Mouse (Mus musculus): ENCODE measurements around the gene Spag9. TPM values are rescaled to one million over a fixed set of nuclear protein-coding genes. Genes with fewer than 3 reads are reported as not detected.

Gene Spag9
- total and polyA plus RNA-seq, 2 experiments from 2014 or later = 89.1 to 110 TPM

DNA sequence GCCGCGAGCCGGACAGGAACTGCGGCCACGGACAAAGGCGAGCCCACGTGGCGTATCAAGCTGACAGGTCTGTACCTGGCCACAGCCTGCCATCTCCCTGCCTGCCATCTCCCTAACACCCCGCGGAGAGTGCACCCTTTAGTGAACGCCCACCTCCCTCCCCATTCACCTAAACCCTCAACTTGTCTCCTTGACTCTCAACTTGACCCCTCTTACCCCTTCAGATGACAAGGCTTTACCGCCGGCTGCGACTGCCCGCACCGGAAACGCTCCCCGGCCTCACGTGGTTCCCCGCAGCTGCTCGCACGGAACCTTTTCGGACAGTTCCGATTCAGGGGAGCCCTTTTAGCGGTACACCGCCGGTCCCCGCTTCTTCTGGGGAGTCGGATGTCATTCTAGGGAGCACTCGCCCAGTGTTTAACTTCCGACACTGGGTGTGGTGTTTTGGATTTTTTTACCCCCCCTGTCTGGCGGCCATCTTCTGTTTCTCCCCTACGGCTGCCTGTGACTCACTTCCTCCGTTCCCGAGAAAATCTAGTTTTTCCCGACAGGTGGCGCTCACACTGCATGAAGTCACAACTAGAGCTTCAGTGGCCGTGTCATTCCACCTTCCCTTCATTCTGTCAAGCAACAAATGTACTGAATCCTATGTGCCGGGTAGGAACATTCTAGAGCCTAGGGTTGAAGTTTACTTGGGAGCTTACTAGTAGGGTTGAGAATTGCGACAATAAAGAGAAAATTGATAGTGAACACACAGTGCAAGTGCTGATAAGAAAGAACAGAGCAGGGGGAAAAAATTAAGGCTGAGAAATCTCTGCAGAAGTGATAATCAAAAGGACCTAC is 27.7 kb upstream of the Spag9 start, which contains the start of the genes Gm20390 and Nme1:
Gene Gm20390, minus strand, starts transcription at position 289 of the 843 bp plus-strand sequence.
Gene Nme1, minus strand, starts transcription at position 517 of the 843 bp plus-strand sequence.
- TF ChIP-seq CTCF (IDR thresholded peaks at IDR 0.05; ENCODE audit: low read depth) = peak; percentile 91
- ATAC-seq = peak; percentile 97
- DNase-seq (ENCODE audit: low spot score) = peak; percentile 99
- H3K27ac ChIP-seq = peak within 1 kb of the TSS; percentile 89
- no peaks in the 10 kb centered on the region for H3K4me1 ChIP-seq (ENCODE audit: insufficient read depth, low read length)
- peak within 1 kb of the TSS; percentile 77 for H3K9ac ChIP-seq (replicated peaks; ENCODE audit: low read length)
- no peaks in the 10 kb centered on the region for H3K27me3 ChIP-seq (ENCODE audit: insufficient read depth, low read length)
- peaks cover 19% of the 10 kb centered on the region for H3K36me3 ChIP-seq (ENCODE audit: insufficient read depth, low read length)
- H3K4me3 ChIP-seq (ENCODE audit: low read length) = peak within 1 kb of the TSS; percentile 91
- H3K9me3 ChIP-seq (ENCODE audit: low read length) = no peaks in the 10 kb centered on the region
- H3K4me2 ChIP-seq (ENCODE audit: low read depth, low read length) = peak within 1 kb of the TSS; percentile 82
- under 1% methylated on average over 40 of the region's 40 CpGs for WGBS

DNA sequence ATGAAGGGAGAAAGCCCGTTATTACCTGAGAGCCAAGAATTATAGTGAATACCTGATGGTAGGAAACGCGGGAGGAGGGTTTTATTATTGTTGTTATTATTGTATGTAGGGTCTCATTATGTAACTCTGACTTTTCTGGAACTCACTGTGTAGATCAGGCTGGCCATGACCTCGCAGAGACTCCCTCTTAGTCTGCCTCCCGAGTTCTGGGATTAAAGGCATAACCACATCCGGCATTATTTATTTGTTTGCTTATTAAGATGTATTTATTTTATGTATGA is 27.1 kb upstream of the Spag9 start:
- TF ChIP-seq CTCF (IDR thresholded peaks at IDR 0.05; ENCODE audit: low read depth) = no peak
- 48% methylated on average over 6 of the region's 6 CpGs for WGBS
- H3K9ac ChIP-seq (replicated peaks; ENCODE audit: low read length) = 0 out of 2 replicates have a peak overlapping the region, but pooled peaks have one; percentile 28
- H3K4me2 ChIP-seq (ENCODE audit: low read depth, low read length) = peak overlapping the region; percentile 48
- no peaks in the 10 kb centered on the region for H3K4me1 ChIP-seq (ENCODE audit: insufficient read depth, low read length)
- peak overlapping the region; percentile 91 for H3K4me3 ChIP-seq (ENCODE audit: low read length)
- H3K9me3 ChIP-seq (ENCODE audit: low read length) = no peaks in the 10 kb centered on the region
- ATAC-seq = no peak
- DNase-seq (ENCODE audit: low spot score) = no peak
- no peaks in the 10 kb centered on the region for H3K27me3 ChIP-seq (ENCODE audit: insufficient read depth, low read length)
- H3K27ac ChIP-seq = peak overlapping the region; percentile 68
- H3K36me3 ChIP-seq (ENCODE audit: insufficient read depth, low read length) = peaks cover 15% of the 10 kb centered on the region

DNA sequence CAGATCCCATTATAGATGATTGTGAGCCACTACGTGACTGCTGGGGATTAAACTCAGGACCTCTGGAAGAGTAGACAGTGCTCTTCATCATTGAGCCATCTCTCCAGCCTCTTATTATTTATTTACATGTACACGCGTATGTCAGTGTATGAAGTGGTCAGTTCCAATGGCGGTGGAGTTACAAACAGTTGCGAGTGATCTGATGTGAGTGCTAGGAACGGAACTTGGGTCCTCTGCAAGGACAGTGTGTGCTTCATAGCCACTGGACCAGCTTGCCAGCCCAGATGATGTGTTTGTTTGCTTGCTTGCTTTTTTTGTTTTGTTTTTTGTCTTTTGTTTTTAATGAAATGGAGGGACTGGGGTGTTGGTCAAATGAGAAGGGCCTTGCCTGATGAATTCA is 26.7 kb upstream of the Spag9 start:
- H3K9me3 ChIP-seq (ENCODE audit: low read length) = no peaks in the 10 kb centered on the region
- peaks cover 11% of the 10 kb centered on the region for H3K36me3 ChIP-seq (ENCODE audit: insufficient read depth, low read length)
- DNase-seq (ENCODE audit: low spot score) = no peak
- no peaks in the 10 kb centered on the region for H3K4me1 ChIP-seq (ENCODE audit: insufficient read depth, low read length)
- no peak for ATAC-seq
- no peaks in the 10 kb centered on the region for H3K27me3 ChIP-seq (ENCODE audit: insufficient read depth, low read length)
- peak overlapping the region; percentile 48; the same call in 1 of the 2 replicates for H3K4me2 ChIP-seq (ENCODE audit: low read depth, low read length)
- peak overlapping the region; percentile 68; the same call in 1 of the 2 replicates for H3K27ac ChIP-seq
- WGBS = 89% methylated on average over 6 of the region's 6 CpGs
- no peak overlapping the region for H3K9ac ChIP-seq (replicated peaks; ENCODE audit: low read length)
- no peak overlapping the region for H3K4me3 ChIP-seq (ENCODE audit: low read length)
- no peak for TF ChIP-seq CTCF (IDR thresholded peaks at IDR 0.05; ENCODE audit: low read depth)

DNA sequence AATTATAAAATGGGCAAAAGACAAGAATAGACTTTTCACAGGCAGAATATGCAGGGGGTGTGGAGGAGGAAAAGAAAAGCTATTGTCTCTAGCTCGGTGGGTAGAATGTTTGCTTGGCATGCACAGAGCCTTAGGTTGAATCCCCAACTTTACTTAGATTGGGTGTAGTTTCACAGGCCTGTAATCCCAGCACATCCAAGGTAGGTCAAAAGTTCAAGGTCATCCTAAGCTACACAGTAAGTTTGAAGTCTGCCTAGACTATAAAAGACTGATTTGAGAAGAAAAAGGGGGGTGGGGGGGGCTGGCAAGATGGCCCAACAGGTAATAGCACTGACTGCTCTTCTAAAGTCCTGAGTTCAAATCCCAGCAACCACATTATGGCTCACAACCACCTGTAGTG is 26.1 kb upstream of the Spag9 start:
- H3K9ac ChIP-seq (replicated peaks; ENCODE audit: low read length) = no peak overlapping the region
- no peak overlapping the region for H3K4me3 ChIP-seq (ENCODE audit: low read length)
- H3K27ac ChIP-seq = no peak overlapping the region
- 68% methylated on average over 1 of the region's 1 CpGs for WGBS
- no peak overlapping the region for H3K4me2 ChIP-seq (ENCODE audit: low read depth, low read length)
- TF ChIP-seq CTCF (IDR thresholded peaks at IDR 0.05; ENCODE audit: low read depth) = no peak
- DNase-seq (ENCODE audit: low spot score) (no peak), ATAC-seq (no peak)
- no peaks in the 10 kb centered on the region for H3K27me3 ChIP-seq (ENCODE audit: insufficient read depth, low read length)
- no peaks in the 10 kb centered on the region for H3K9me3 ChIP-seq (ENCODE audit: low read length)
- H3K4me1 ChIP-seq (ENCODE audit: insufficient read depth, low read length) = no peaks in the 10 kb centered on the region
- peaks cover 9% of the 10 kb centered on the region for H3K36me3 ChIP-seq (ENCODE audit: insufficient read depth, low read length)

DNA sequence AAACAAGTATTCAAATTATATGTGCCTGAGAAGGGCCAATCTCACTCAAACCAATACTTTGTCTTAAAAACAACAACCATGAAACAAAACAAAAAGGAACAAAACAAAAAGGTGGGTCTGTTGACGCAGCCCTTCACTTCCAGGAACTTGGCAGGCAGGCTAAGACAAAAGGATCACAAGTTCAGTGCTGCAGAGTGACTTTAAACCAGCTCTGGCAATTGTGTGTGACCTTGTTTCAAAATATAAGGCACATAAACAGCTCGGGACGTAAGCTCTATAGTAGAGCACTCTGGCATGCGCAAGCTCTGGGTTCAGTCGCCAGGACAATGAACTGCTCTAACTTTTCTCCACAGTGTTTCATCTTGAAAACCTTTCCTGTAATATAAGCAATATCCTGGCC is 22.9 kb upstream of the Spag9 start:
- H3K4me1 ChIP-seq (ENCODE audit: insufficient read depth, low read length) = no peaks in the 10 kb centered on the region
- WGBS = 82% methylated on average over 5 of the region's 5 CpGs
- no peak overlapping the region for H3K4me3 ChIP-seq (ENCODE audit: low read length)
- ATAC-seq = no peak
- H3K9me3 ChIP-seq (ENCODE audit: low read length) = no peaks in the 10 kb centered on the region
- no peak overlapping the region for H3K4me2 ChIP-seq (ENCODE audit: low read depth, low read length)
- no peak overlapping the region for H3K27ac ChIP-seq
- no peak overlapping the region for H3K9ac ChIP-seq (replicated peaks; ENCODE audit: low read length)
- no peak for TF ChIP-seq CTCF (IDR thresholded peaks at IDR 0.05; ENCODE audit: low read depth)
- DNase-seq (ENCODE audit: low spot score) = no peak
- no peaks in the 10 kb centered on the region for H3K36me3 ChIP-seq (ENCODE audit: insufficient read depth, low read length)
- no peaks in the 10 kb centered on the region for H3K27me3 ChIP-seq (ENCODE audit: insufficient read depth, low read length)

DNA sequence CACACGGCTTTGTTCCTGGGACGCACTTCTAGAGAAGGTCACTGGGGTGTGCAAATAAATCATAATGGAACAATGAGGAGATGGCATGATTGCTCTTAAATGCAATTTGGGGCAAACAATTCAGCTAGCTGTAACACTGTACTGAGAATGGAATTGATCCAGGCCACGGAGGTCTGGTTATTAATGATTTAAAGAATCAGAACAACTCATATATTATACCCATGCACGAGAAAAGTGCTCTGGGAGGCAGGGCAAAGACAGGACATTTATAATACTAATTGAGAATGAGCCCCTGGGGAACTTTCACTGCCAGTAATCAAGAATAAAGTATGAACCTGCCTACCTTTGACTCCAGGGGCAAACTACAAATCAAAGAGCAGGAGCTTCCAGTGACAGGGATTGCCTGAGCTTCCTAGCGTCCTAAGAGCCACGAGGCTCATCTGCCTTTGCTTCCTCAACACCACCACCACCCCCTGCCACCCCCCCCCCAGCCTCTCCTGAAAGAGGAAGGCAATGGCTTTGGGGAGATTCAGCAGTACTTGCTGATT is 16.3 kb upstream of the Spag9 start:
- Histone ChIP-seq H3K27ac (no peak overlapping the region), H3K4me3 (ENCODE audit: low read length) (no peak overlapping the region), H3K4me1 (ENCODE audit: insufficient read depth, low read length) (no peaks in the 10 kb centered on the region), H3K9me3 (ENCODE audit: low read length) (no peaks in the 10 kb centered on the region), H3K36me3 (ENCODE audit: insufficient read depth, low read length) (no peaks in the 10 kb centered on the region), H3K9ac (replicated peaks; ENCODE audit: low read length) (no peak overlapping the region), H3K4me2 (ENCODE audit: low read depth, low read length) (no peak overlapping the region), H3K27me3 (ENCODE audit: insufficient read depth, low read length) (no peaks in the 10 kb centered on the region)
- no peak for TF ChIP-seq CTCF (IDR thresholded peaks at IDR 0.05; ENCODE audit: low read depth)
- 46% methylated on average over 6 of the region's 6 CpGs for WGBS
- DNase-seq (ENCODE audit: low spot score) (peak; percentile 10), ATAC-seq (no peak)

DNA sequence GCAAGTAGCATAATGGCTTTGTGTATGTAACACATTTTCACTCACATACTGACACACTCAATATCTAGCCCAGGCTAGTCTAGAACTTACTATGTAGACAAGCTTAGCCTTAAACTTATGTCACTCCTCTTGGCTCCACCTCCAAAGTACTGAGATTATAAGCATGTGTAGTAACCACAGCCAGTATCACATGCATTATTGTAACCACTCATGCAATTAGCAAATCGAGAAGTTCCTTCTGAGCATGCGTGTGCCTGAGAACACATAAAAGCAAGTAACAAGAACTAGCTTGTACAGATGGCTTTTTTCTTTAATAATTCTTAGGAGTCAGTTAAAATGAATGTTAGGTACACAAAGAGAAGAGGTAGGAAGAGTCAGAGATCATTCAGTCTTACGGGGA is 11.3 kb upstream of the Spag9 start:
- WGBS = 93% methylated on average over 3 of the region's 3 CpGs
- ATAC-seq = no peak
- no peak for TF ChIP-seq CTCF (IDR thresholded peaks at IDR 0.05; ENCODE audit: low read depth)

More for the DNA sequence above, 11.3 kb upstream of the Spag9 start:
- Histone ChIP-seq H3K27me3 (ENCODE audit: insufficient read depth, low read length) (no peaks in the 10 kb centered on the region), H3K9ac (replicated peaks; ENCODE audit: low read length) (no peak overlapping the region), H3K27ac (no peak overlapping the region), H3K4me2 (ENCODE audit: low read depth, low read length) (no peak overlapping the region), H3K4me1 (ENCODE audit: insufficient read depth, low read length) (no peaks in the 10 kb centered on the region), H3K36me3 (ENCODE audit: insufficient read depth, low read length) (no peaks in the 10 kb centered on the region), H3K4me3 (ENCODE audit: low read length) (no peak overlapping the region), H3K9me3 (ENCODE audit: low read length) (no peaks in the 10 kb centered on the region)
- DNase-seq (ENCODE audit: low spot score) = no peak
